Mouse (Mus musculus): ENCODE data around the gene Gdf7. TPM values are rescaled to one million over a fixed set of nuclear protein-coding genes. Genes with fewer than 3 reads are reported as not detected.

Gdf7 gene
- total RNA-seq (2014; fragmentation: Nextera tagmentation) (not detected in 2 replicates), total RNA-seq (2017) (not detected in 2 replicates)

GRCm38 (mm10) chr12:8301841-8302431 is at the start of gene Gdf7:
Gene Gdf7, minus strand, starts transcription at chr12:8301954.
- ATAC-seq (replicated peaks; ENCODE audit: poor library complexity, severe bottlenecking) = peak; percentile 26

- ATAC-seq (replicated peaks; ENCODE audit: poor library complexity, severe bottlenecking) = peak; percentile 54
These were observed 49.5 kb upstream of the Gdf7 start for GRCm38 (mm10) chr12:8351025-8351903.

- ATAC-seq (replicated peaks; ENCODE audit: poor library complexity, severe bottlenecking) = peak; percentile 23
These were observed 47.2 kb upstream of the Gdf7 start for GRCm38 (mm10) chr12:8348733-8349513.

- peak; percentile 33 for ATAC-seq (replicated peaks; ENCODE audit: poor library complexity, severe bottlenecking)
These were observed 46.1 kb upstream of the Gdf7 start for GRCm38 (mm10) chr12:8347746-8348462.

GRCm38 (mm10) chr12:8345539-8345938 is 43.8 kb upstream of the Gdf7 start:
- ATAC-seq (replicated peaks; ENCODE audit: poor library complexity, severe bottlenecking) = peak; percentile 38

- peak; percentile 52 for ATAC-seq (replicated peaks; ENCODE audit: poor library complexity, severe bottlenecking)
These were observed 43.1 kb upstream of the Gdf7 start for GRCm38 (mm10) chr12:8344897-8345296.

- ATAC-seq (replicated peaks; ENCODE audit: poor library complexity, severe bottlenecking) = no peak
These were observed 41.6 kb upstream of the Gdf7 start for GRCm38 (mm10) chr12:8343381-8343780.

GRCm38 (mm10) chr12:8341008-8341407 is 39.3 kb upstream of the Gdf7 start:
- ATAC-seq (replicated peaks; ENCODE audit: poor library complexity, severe bottlenecking) = no peak

- ATAC-seq (replicated peaks; ENCODE audit: poor library complexity, severe bottlenecking) = no peak
These were observed 38.0 kb upstream of the Gdf7 start for GRCm38 (mm10) chr12:8339591-8340319.

GRCm38 (mm10) chr12:8338918-8339317 is 37.2 kb upstream of the Gdf7 start:
- no peak for ATAC-seq (replicated peaks; ENCODE audit: poor library complexity, severe bottlenecking)

GRCm38 (mm10) chr12:8338491-8338890 is 36.7 kb upstream of the Gdf7 start:
- no peak for ATAC-seq (replicated peaks; ENCODE audit: poor library complexity, severe bottlenecking)

- ATAC-seq (replicated peaks; ENCODE audit: poor library complexity, severe bottlenecking) = no peak
These were observed 35.7 kb upstream of the Gdf7 start for GRCm38 (mm10) chr12:8337286-8338060.

- no peak for ATAC-seq (replicated peaks; ENCODE audit: poor library complexity, severe bottlenecking)
These were observed 35.0 kb upstream of the Gdf7 start for GRCm38 (mm10) chr12:8336601-8337285.

GRCm38 (mm10) chr12:8335503-8335902 is 33.7 kb upstream of the Gdf7 start:
- ATAC-seq (replicated peaks; ENCODE audit: poor library complexity, severe bottlenecking) = no peak

- no peak for ATAC-seq (replicated peaks; ENCODE audit: poor library complexity, severe bottlenecking)
These were observed 32.5 kb upstream of the Gdf7 start for GRCm38 (mm10) chr12:8334261-8334660.

- no peak for ATAC-seq (replicated peaks; ENCODE audit: poor library complexity, severe bottlenecking)
These were observed 31.9 kb upstream of the Gdf7 start for GRCm38 (mm10) chr12:8333617-8334016.

- no peak for ATAC-seq (replicated peaks; ENCODE audit: poor library complexity, severe bottlenecking)
These were observed 30.4 kb upstream of the Gdf7 start for GRCm38 (mm10) chr12:8332174-8332542.

GRCm38 (mm10) chr12:8331489-8332173 is 29.9 kb upstream of the Gdf7 start:
- ATAC-seq (replicated peaks; ENCODE audit: poor library complexity, severe bottlenecking) = no peak

Data from granulocyte monocyte progenitor cell, adult 5-6 weeks (primary cell).